Mouse (Mus musculus) CH12.LX (cell line): ENCODE data around the gene Tmem92. TPM values are rescaled to one million over a fixed set of nuclear protein-coding genes. Genes with fewer than 3 reads are reported as not detected.

ENCODE experiments used
- polyA plus RNA-seq: library from polyadenylated mRNA; unstranded; fragments of >175 nt; gene quantifications from 2 replicates; pipeline ENCODE4 v1.2.1, GENCODE M21; 2012; ENCODE audit warnings: low read depth; ENCODE audit not compliant: insufficient read length
- total RNA-seq, 2 experiments: library from RNA; depleted of rRNA; stranded (reverse); fragments of 300-350 nt in 1 of 2; fragments of >200 nt in 1 of 2; gene quantifications; 2 replicates each; pipeline ENCODE4 v1.2.3; 2012 to 2014

Tmem92 gene
- total and polyA plus RNA-seq, 3 experiments = not detected

Other genes with a start within 250 kb of the Tmem92 start
- gene Rsad1, start 233.4 kb downstream of the Tmem92 start, total RNA-seq (2012; rRNA removed) = 6.0 and 7.3 TPM in 2 replicates
- 7.2 and 9.3 TPM in 2 replicates for gene Rsad1, start 233.4 kb downstream of the Tmem92 start, total RNA-seq (2014; rRNA removed)
- gene Rsad1, start 233.4 kb downstream of the Tmem92 start, polyA plus RNA-seq = 8.6 and 9.2 TPM in 2 replicates
- gene Chad, start 217.7 kb downstream of the Tmem92 start, total RNA-seq (2012; rRNA removed) = 0.13 and 0.17 TPM in 2 replicates
- not detected in 2 replicates for gene Chad, start 217.7 kb downstream of the Tmem92 start, total RNA-seq (2014; rRNA removed)
- gene Chad, start 217.7 kb downstream of the Tmem92 start, polyA plus RNA-seq = 0.41 and 0.53 TPM in 2 replicates
- gene Acsf2, start 180.8 kb downstream of the Tmem92 start, total RNA-seq (2012; rRNA removed) = 4.9 and 7.5 TPM in 2 replicates
- gene Acsf2, start 180.8 kb downstream of the Tmem92 start, total RNA-seq (2014; rRNA removed) = 4.1 and 4.5 TPM in 2 replicates
- 24.1 and 25.7 TPM in 2 replicates for gene Acsf2, start 180.8 kb downstream of the Tmem92 start, polyA plus RNA-seq
- gene Lrrc59, start 152.9 kb downstream of the Tmem92 start, total RNA-seq (2012; rRNA removed) = 324 and 412 TPM in 2 replicates
- 325 and 338 TPM in 2 replicates for gene Lrrc59, start 152.9 kb downstream of the Tmem92 start, total RNA-seq (2014; rRNA removed)
- gene Lrrc59, start 152.9 kb downstream of the Tmem92 start, polyA plus RNA-seq = 452 and 493 TPM in 2 replicates
- 104 and 114 TPM in 2 replicates for gene Mrpl27, start 128.9 kb downstream of the Tmem92 start, total RNA-seq (2012; rRNA removed)
- gene Mrpl27, start 128.9 kb downstream of the Tmem92 start, total RNA-seq (2014; rRNA removed) = 128 and 139 TPM in 2 replicates
- 86.6 and 95.2 TPM in 2 replicates for gene Mrpl27, start 128.9 kb downstream of the Tmem92 start, polyA plus RNA-seq
- 36.8 and 46.9 TPM in 2 replicates for gene Eme1, start 128.7 kb downstream of the Tmem92 start, total RNA-seq (2012; rRNA removed)
- 38.4 and 40.8 TPM in 2 replicates for gene Eme1, start 128.7 kb downstream of the Tmem92 start, total RNA-seq (2014; rRNA removed)
- 45.9 and 55.2 TPM in 2 replicates for gene Eme1, start 128.7 kb downstream of the Tmem92 start, polyA plus RNA-seq
- 15.5 and 20.2 TPM in 2 replicates for gene Xylt2, start 105.2 kb downstream of the Tmem92 start, total RNA-seq (2012; rRNA removed)
- gene Xylt2, start 105.2 kb downstream of the Tmem92 start, total RNA-seq (2014; rRNA removed) = 10.1 and 11.2 TPM in 2 replicates
- 15.2 and 16.3 TPM in 2 replicates for gene Xylt2, start 105.2 kb downstream of the Tmem92 start, polyA plus RNA-seq
- gene Gm11541, start 78.2 kb downstream of the Tmem92 start, total RNA-seq (2012; rRNA removed) = not detected in 2 replicates
- gene Gm11541, start 78.2 kb downstream of the Tmem92 start, total RNA-seq (2014; rRNA removed) = 0.17 TPM in 1 of 2 replicates, not detected in the other
- not detected in 2 replicates for gene Gm11541, start 78.2 kb downstream of the Tmem92 start, polyA plus RNA-seq
- 0.21 TPM in 1 of 2 replicates, not detected in the other for gene Cdc34b, start 40.9 kb downstream of the Tmem92 start, total RNA-seq (2012; rRNA removed)
- 0.19 TPM in 1 of 2 replicates, not detected in the other for gene Cdc34b, start 40.9 kb downstream of the Tmem92 start, total RNA-seq (2014; rRNA removed)
- gene Cdc34b, start 40.9 kb downstream of the Tmem92 start, polyA plus RNA-seq = not detected in 2 replicates
- 0.13 TPM in 2 replicates for gene Col1a1, start 153.5 kb upstream of the Tmem92 start, total RNA-seq (2012; rRNA removed)
- not detected in 2 replicates for gene Col1a1, start 153.5 kb upstream of the Tmem92 start, total RNA-seq (2014; rRNA removed)
- 0.11 and 0.16 TPM in 2 replicates for gene Col1a1, start 153.5 kb upstream of the Tmem92 start, polyA plus RNA-seq
- not detected in 2 replicates for gene Hils1, start 184.9 kb upstream of the Tmem92 start, total RNA-seq (2012; rRNA removed)
- gene Hils1, start 184.9 kb upstream of the Tmem92 start, total RNA-seq (2014; rRNA removed) = not detected in 2 replicates
- gene Hils1, start 184.9 kb upstream of the Tmem92 start, polyA plus RNA-seq = not detected in 2 replicates
- gene Sgca, start 193.6 kb upstream of the Tmem92 start, total RNA-seq (2012; rRNA removed) = 0.08 and 0.34 TPM in 2 replicates
- gene Sgca, start 193.6 kb upstream of the Tmem92 start, total RNA-seq (2014; rRNA removed) = not detected in 2 replicates
- gene Sgca, start 193.6 kb upstream of the Tmem92 start, polyA plus RNA-seq = 0.39 and 0.45 TPM in 2 replicates
- 21.2 and 21.8 TPM in 2 replicates for gene Ppp1r9b, start 208.3 kb upstream of the Tmem92 start, total RNA-seq (2012; rRNA removed)
- gene Ppp1r9b, start 208.3 kb upstream of the Tmem92 start, total RNA-seq (2014; rRNA removed) = 5.7 and 7.8 TPM in 2 replicates
- gene Ppp1r9b, start 208.3 kb upstream of the Tmem92 start, polyA plus RNA-seq = 20.3 and 21.2 TPM in 2 replicates
- gene Samd14, start 227.2 kb upstream of the Tmem92 start, total RNA-seq (2012; rRNA removed) = 0.04 and 0.17 TPM in 2 replicates
- gene Samd14, start 227.2 kb upstream of the Tmem92 start, total RNA-seq (2014; rRNA removed) = 0.07 TPM in 1 of 2 replicates, not detected in the other
- not detected in 2 replicates for gene Samd14, start 227.2 kb upstream of the Tmem92 start, polyA plus RNA-seq